Mouse (Mus musculus): Measurements from ENCODE around the gene Serinc3. TPM values are rescaled to one million over a fixed set of nuclear protein-coding genes. Genes with fewer than 3 reads are reported as not detected.
"Not testable (repeated sequence)": the region's sequence is repeated elsewhere in the genome, so short reads cannot be mapped to it uniquely, and the experiment has no call there.

Serinc3 gene
- total RNA-seq (2021), result 100 to 1,000 TPM; 482 to 621 TPM
- polyA plus RNA-seq (2012; rRNA removed), result 402 and 442 TPM in 2 replicates
- long read RNA-seq, transcript Serinc3-201 (10 exons, 3,683 nt), result major isoform, 522 of 569 reads
- long read RNA-seq, partial matches to known transcripts, result 37 of 569 reads
- long read RNA-seq, other reads (novel, unspliced or antisense), result 10 of 569 reads

DNA sequence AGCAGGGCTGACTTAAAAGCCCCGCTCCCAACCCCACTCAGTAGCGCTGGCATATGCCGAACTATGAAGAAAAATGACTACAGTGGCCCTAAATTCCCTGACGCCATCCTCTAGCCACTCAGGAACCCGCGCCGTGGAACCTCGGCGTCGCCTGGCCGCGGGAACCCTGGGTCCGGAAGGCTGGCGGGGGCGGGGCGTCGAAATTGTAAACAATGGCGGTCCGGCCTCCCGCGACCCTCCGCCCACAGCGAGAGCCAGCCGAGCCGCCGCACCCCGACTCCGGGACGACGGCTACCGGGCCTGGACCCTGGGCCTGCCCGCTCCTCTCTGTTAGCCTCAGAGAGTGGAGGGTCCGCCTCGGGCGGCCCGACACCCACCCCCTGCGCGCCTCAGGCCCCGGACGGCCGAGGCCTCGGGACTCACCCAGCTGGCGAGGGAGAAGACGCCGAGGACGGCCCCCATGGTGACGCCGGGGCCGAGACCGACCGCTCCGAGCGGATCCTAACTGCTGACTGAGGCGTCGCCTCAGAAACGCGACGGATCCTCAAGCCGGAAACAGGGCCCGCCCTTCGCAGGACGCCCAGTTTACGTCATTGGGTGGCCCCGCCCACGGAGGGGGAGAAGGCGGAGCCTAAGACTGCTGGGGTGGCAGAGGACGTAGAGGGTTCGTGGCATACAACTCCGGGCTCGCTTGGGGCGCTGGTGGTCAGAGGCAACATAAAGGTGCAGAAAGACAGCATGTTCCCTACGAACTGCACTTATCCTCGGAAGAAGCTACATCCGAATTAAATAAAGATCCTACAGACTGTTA lies at the start of gene Serinc3:
Gene Serinc3 (minus strand): TSS at position 557 of the 811 bp plus-strand sequence.
- DNase-seq, result peak; percentile 100

DNA sequence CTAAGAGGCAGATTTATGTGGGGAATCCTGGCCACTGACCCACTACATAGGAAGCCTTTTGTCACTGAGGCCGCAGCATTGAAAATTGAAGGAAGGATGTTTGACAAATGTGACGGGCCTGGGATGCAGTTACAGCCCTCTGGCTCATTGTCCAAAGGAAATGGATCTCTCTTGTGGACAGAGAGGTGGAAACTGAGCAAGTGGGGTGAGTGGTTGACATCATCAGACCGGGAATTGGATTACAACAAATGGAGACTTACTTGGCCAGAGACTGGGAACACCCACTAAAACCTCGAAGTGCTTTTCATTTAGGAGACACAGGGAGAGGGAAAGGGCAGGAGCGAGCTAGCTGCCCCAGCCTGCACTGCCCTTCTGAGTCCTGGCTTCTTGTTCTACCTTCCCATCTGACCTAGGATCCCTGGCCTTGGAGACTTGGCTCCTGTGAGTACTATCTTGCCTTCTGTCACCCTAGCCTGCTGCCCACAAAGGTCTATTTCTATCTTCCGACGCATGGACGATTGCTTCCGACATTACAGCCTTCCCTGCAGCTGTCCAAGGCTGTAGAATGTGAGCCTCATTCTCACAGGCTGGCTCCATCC lies 48.9 kb upstream of the Serinc3 start:
- peak; percentile 43 for DNase-seq

DNA sequence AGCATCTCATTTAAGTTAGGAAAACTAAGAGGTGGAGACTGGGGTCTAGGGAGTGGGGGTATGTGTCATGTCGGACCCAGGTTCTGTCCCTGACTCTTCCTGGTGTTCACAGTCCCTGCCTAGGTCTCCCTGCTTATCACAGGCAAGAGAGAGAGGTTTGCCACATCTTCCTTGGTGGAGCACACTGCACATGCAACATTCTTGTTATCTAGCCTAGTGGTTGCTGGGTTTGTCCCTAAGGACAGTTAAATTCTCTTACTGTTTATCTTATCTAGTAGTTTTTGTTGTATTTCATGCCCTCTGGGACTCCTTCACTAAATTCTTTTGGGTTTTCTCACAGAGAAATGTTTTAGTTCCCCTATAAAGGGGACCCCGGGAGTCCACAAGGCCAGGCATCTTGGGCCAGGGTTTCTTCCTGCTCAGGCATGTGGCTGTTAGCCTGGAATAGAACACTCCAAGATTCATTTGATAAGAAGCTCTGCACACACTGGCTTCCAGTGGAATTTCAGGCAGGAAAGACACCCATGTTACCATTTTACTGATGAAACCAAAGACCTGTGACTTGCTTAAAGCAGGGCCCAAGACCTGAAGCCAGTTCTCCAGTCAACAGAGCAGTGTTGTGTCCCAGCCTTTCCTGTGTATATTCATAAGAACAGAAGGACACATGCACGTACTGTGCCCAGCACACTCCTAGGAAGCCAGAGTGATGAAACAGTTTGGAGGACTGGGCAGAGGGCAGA lies 48.1 kb upstream of the Serinc3 start:
- no peak for DNase-seq

DNA sequence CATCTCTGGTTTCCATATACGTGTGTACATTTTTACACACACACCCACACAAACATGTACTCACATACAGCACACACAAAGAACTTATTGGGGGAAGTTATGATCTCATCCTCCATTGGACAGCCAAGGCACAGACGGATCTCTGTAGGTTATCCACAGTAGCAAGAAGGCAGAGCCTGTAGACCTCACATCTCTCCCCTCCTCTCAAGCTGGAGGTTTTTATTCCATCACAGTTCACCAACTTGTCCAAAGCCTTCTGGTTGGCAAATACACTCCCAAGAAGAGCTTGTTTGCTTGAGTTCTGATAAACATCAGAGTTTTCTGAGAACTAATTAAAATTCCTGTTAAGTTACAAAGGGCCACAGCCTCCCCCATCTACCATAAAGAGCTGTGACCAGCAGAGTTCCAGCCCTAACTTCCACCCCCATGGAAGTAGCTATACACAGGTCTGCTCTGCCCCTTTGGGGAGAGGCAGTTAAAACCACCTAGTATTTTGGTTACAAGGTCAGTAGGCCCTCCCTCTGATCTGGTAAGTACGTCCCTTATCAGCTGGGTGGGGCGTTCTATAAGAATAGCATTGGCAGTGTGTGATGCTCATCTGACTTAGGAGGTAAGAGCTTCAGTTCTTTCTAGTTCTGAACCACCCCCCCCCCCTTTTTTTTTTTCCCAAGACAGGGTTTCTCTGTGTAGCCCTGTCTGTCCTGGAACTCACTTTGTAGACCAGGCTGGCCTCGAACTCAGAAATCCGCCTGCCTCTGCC lies 47.1 kb upstream of the Serinc3 start:
- no peak for DNase-seq

DNA sequence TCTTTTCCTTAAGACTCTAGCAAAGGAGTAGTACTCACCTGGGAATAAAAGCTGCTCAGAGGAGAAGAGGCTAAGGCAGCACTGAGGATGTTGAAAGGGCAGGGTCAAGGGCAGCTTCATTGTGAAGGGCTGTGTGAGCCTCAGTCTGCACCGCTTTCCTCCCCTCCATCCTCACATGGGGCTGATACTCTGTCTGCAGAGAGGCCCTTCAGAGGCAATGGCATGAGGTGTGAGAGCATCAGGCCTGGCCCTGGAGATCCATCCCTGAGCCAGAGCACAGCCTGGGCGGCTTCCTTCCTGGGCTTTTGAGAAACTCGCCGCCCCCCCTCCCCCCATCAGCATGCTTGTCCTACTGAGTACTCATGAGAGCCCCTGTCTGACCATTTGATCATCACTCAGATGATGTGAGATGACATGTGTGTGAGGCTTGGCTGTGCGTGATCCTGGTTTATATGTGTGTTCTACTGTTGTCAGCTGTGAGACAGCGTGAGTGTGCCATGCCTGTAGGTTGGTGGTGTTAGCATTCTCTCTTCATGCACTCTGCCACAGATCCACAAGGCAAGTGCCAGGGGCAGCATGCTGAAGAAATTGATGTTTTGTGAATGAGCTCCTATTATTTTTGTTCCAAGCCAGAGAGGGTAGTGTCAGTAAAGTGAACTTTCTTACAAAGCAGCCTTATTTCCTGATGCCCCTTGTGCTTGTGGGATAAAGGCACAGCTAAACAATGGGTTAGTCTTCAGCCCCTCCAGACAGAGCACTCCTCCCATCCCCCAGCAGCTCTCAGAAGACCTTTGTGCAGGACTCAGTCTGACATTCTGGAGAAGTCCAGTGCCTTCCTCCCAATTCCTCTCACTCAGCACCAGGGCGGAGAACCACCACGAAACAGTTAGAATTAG lies 45.7 kb upstream of the Serinc3 start:
- no peak for DNase-seq

DNA sequence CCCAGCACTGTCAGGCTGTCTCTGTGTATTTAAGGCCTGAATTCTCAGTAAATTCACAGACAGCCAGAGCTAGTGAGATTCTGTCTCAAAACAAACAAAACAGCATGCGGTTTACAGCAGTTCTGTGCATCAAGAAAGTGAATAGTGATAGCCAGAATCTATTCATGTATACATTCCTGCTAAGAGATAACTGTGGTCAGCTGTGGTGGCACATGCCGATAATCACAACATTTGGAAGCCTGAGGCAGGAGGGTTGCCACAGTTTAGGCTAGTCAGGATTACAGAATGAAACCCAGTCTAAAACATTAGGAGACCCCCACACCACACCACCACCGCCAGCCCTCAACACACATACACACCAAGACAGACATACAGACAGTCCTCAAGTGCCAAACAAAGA lies 44.8 kb upstream of the Serinc3 start:
- no peak for DNase-seq

DNA sequence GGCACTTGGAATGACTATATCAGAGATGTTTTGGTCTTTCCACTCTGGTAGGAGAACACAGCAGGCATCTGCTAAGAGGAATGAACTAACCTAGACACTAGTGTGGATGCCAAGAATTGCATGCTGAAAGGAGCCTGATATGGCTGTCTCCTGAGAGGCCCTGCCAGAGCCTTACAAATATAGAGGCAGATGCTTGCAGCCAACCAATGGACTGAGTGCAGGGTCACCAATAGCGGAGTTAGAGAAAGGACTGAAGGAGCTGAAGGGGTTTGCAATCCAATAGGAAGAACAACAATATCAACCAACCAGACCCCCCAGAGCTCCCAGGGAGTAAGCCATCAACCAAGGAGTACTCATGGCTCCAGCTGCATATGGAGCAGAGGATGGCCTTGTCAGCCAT lies 43.4 kb upstream of the Serinc3 start:
- not testable (repeated sequence) for DNase-seq

DNA sequence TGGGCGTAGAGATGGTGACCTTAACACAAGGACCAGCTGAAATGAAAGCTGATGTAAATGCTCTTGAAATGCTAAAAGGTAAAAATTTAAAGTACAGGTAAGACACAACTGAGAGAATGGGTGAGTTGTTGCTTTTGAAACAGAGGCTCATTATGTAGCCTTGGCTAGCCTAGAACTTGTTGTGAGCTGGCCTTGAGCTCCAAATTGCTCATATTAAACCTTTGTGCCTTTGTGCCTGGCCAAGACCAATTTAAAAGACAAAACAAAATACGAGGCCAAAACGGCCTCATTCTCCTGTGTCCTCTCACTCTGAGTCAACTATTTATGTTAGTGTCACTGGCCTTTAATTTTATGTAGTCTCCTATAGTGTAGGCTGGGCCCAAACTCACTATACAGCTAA lies 42.0 kb upstream of the Serinc3 start:
- DNase-seq, result peak; percentile 56

DNA sequence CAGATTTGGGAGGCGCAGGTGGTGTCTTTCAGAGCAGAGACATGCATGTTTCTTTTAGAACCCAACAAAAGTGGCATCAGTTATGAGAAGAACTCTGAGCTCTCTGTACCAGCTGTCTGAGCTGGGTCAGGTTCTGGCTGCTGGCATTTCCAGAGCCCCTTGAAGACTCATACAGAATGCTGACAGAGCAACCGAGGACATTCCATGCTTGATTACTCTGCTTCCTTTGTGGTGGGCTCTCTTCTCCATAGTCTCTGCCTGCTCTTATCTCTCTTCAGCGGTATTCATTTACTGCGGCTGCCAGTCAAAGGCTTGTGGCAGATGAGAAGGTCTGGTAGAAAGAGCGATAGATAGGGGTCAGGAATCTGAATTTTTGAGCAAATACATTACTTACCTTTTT lies 41.3 kb upstream of the Serinc3 start:
- DNase-seq, result no peak

DNA sequence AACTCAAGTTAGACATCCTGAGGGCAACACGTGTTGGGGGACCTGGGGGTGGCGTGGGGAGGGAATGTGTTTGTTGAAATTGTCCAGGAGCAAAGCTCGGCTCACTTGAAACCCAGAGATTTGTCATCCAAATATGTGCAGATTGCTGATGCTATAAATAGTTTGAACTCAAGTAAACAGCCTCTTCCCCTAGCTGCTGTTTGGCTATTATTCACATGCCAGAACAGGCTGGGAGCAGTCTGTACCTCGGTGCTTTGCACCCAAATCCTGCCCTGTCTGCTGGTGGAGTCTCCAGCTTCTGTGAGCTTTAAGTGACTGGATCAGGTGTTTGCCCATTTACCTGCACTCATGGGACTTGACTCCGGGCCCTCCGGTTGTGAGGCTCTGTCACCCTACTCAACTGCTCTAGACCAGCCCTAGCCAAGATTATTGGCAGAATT lies 40.9 kb upstream of the Serinc3 start:
- peak; percentile 55 for DNase-seq

DNA sequence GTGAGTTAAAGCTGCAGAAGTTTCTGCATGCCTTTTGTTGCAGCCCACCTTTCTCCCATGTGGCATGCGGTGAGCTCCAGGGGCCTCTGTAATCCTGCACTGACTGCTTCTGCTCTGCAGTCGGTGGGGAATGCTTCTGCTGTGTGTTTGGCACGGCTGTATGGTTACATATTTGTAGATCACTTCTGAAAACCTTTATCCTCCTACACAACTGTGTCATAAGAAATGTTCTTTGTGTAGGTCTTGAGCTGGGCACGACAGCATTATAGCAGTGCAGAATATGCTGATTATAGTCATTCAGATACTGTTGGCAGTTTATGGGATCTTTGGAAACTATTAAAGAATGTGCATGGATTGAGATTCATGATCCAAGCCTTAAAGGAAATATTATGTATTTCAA lies 40.4 kb upstream of the Serinc3 start:
- DNase-seq, result no peak

DNA sequence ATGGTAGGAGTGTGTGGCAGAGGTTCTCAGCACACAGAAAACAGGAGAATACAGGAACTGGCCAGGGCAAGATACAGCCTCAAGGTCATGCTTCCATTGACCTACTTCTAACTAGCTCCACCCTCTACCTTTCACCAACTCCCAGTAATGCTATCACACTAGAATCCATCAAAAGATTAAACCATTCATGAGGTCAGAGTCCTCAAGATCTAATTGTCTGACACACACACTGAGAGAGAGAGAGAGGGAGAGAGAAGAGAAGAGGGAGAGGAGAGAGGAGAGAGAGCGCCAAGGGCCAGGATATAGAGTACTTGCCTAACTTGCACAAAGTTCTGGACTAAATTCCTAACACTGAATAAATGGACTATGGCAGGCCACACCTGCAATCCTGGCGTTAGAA lies 37.4 kb upstream of the Serinc3 start:
- no peak for DNase-seq

DNA sequence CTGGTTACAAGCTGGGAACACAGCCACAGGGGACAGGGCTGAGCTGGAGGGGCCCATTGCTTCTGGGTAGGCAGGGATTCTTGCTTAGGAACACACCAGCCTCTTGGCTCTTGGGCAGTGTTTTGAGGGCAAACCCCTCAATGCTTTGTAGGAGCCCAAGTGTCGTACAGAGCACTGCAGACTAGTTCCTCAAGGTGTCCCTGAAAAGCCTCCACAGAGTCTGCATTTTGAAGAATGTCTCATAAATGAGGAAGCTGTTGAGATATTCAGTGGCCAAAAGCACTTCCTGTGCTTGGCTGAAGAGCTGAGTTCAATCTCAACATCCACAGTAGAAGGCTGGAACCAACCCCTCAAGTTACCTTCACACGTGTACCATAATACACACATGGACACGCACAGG lies 31.8 kb upstream of the Serinc3 start:
- no peak for DNase-seq

DNA sequence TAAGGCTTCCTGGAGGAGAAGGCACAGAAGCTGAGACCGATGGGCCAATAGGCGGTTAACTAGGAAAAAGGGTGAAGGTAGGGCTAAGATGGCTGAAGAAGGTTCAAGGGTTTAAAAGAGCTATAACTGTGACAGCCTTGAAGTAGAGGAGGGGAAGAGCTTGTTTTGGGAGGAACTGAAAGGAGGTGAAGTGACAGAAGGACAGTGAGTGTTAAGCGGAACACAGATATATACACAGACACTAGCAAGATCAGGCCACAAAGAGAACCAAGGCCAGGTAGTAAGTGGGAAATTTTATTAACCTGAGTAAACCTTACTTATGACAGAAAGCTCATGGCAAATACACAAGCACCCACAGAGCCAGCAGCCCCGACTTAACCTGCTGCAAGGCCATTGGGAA lies 31.4 kb upstream of the Serinc3 start:
- DNase-seq, result no peak

DNA sequence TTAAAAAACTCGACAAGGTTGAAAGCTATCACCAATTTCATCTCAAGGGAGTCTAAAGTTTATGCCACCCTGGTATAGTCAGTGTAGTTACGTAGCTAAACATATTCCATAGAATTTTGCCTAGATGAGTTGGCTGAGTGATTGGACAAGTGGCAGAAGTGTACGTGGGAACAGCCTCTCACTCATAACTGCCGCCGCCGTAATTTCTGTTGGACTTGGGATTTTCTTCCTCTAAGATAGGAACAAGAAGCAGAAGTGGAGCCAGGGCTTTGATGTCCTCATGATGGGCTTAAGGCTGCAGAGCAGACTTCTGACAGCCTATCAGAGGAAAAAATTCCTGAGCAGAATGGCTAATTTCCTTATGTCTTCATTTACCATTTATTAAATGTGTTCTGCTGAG lies 30.7 kb upstream of the Serinc3 start:
- no peak for DNase-seq

DNA sequence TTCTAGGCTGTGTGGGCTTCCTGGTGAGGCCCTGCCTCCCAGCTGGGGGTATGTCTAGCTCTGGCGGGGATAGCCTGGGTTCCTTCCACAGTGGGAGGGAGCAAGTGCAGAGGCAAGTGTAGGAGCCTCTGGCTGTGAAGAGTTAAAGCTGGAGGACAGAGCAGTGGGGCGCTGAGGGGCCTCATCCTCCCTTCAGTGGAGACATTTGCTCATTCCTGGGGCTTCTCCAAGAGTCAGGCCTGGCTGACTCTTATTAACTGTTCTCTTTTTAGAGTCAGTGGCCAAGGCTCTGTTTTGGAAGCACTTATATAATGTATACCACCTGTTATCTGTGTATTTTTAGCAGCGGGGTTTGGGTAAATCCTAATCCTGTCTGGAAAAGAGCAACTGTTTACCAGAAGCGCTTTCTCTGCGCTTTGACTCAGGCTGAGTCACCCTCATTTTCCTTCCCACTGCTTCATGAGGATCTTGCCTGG lies 30.3 kb upstream of the Serinc3 start:
- peak; percentile 53 for DNase-seq

DNA sequence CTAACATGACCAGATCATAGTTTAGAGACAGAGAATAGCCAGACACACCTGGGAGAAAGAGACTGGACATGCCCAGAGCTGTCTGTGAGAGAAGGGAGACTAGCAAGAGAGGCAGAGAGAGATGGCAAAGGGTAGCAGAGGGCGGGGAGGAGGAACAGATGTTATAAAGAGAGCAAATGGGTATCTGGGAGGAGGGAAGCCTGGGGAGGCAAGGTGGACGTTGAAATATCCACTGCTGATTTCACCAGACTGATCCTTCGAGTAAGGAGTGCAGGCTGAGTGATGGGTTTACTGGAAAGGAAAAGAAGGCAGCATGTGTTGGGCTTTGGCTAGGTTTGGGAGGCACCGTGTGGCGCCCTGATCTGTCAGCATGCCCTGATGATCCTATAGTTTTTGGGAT lies 29.5 kb upstream of the Serinc3 start:
- no peak for DNase-seq

DNA sequence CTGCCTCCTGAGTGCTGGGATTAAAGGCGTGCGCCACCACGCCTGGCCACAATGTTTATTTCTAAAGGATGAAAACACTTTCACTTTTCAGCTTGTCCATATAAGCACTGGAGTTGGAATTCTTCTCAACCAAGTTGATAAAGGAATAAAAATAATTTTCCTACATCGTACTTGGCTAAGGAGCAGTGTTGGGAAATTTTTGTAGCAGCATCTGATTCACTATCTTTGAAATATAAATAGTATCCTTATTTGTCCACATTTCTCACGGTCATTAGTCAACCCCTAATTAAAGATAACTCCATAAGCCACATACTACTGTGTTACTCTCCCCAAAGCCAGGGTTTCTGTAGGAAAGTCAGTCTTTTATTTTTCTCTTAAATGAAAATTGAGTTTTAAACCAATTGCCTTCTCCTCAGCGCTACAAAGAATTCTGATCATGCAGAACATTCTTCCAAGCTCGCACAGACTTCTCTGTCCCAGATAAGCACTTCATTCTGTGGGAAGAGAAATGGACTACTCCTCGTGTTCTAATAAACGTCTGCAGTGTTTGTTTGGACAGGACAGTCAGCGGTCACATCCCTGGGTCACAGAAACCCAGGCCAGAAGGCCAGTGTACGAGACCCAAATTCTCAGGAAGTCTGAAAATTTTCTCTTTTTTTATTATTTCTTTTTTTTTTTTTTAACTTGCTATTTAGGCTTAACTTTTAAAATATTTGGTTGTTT lies 26.1 kb upstream of the Serinc3 start:
- DNase-seq, result no peak

DNA sequence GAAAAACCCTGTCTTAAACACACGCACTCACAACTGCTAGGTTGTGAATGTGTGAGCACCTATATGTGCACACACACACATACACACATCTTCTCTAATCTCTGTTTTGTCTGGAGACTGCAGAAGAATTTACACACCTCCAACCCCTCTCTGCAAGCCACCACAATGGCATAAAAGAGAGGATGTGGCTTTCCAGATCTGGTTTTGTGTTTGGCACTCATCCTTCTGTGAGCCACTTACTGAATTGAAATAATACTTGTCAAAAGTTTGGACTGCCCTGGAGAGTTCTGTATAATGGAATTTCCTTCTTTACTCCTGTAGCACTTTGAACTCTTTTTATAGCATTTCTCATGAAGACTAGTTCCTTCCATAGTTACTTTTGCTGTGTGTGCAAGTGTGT lies 22.1 kb upstream of the Serinc3 start:
- DNase-seq, result no peak

DNA sequence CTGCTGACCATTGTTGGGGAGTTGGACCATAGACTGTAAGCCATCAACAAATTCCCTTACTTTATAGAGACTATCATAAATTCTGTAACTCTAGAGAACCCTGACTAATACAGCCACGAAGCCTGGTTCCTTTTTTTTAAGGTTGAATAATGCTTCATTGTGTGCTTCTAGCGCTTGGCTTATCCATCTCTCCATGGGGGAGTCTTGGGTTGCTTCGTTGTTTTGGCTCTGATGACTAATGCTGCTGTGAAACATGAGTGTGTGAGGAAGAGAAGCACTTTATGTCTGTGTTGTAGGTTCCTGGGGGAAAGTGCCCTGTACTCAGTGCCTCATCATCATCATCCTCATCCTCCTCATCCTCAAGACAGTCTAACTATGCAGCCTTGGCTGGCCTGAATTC lies 19.0 kb upstream of the Serinc3 start:
- DNase-seq, result no peak
